Mouse (Mus musculus): Measurements from ENCODE around the gene Golm1. TPM values are rescaled to one million over a fixed set of nuclear protein-coding genes. Genes with fewer than 3 reads are reported as not detected.

The Golm1 gene
- polyA plus RNA-seq, 2 experiments, result 25.5 to 43.3 TPM

- Histone ChIP-seq H3K4me2 (ENCODE audit: low read depth) (no peak overlapping the region), H3K9me3 (ENCODE audit: control insufficient read depth, low read length) (no peaks in the 10 kb centered on the region), H3K9ac (replicated peaks) (no peak overlapping the region), H3K36me3 (replicated peaks; ENCODE audit: control insufficient read depth, insufficient read depth, low read depth) (peaks cover 37% of the 10 kb centered on the region), H3K4me3 (ENCODE audit: insufficient read depth in 1 of 2, low read depth in 2 of 2, low read length in 2 of 2) (no peak overlapping the region), H3K27me3 (ENCODE audit: control insufficient read depth, insufficient read depth, low read length) (no peaks in the 10 kb centered on the region), H3K4me1 (replicated peaks; ENCODE audit: control insufficient read depth in 2 of 2, insufficient read depth in 2 of 2, low read length in 1 of 2) (peaks cover 0 to 5% of the 10 kb centered on the region in 2 experiments; a peak in 2 of 4 replicates), H3K27ac (no peak overlapping the region)
- DNase-seq (ENCODE audit: low read depth in 3 of 3, low spot score in 3 of 3) (no peak), ATAC-seq (ENCODE audit: insufficient read depth) (no peak)
- WGBS (ENCODE audit: insufficient replicate concordance), result 87% methylated on average over 5 of the region's 5 CpGs
- TF ChIP-seq EP300 (IDR thresholded peaks at IDR 0.05; ENCODE audit: low read depth) (no peak), CTCF (IDR thresholded peaks at IDR 0.05; ENCODE audit: low read depth) (no peak)
These were observed 23.0 kb downstream of the Golm1 start for GRCm38 (mm10) chr13:59652651-59653050.

GRCm38 (mm10) chr13:59649781-59650180 is 25.8 kb downstream of the Golm1 start:
- Histone ChIP-seq H3K9ac (replicated peaks) (no peak overlapping the region), H3K4me3 (ENCODE audit: insufficient read depth in 1 of 2, low read depth in 2 of 2, low read length in 2 of 2) (no peak overlapping the region), H3K4me2 (ENCODE audit: low read depth) (no peak overlapping the region), H3K36me3 (replicated peaks; ENCODE audit: control insufficient read depth, insufficient read depth, low read depth) (peaks cover 39% of the 10 kb centered on the region), H3K27me3 (ENCODE audit: control insufficient read depth, insufficient read depth, low read length) (no peaks in the 10 kb centered on the region), H3K9me3 (ENCODE audit: control insufficient read depth, low read length) (no peaks in the 10 kb centered on the region), H3K4me1 (replicated peaks; ENCODE audit: control insufficient read depth in 2 of 2, insufficient read depth in 2 of 2, low read length in 1 of 2) (peaks cover 0 to 8% of the 10 kb centered on the region in 2 experiments; a peak in 2 of 4 replicates), H3K27ac (no peak overlapping the region)
- ATAC-seq (ENCODE audit: insufficient read depth), result no peak
- TF ChIP-seq CTCF (IDR thresholded peaks at IDR 0.05; ENCODE audit: low read depth) (no peak), EP300 (IDR thresholded peaks at IDR 0.05; ENCODE audit: low read depth) (no peak)
- WGBS (ENCODE audit: insufficient replicate concordance), result 65% methylated on average over 5 of the region's 5 CpGs
- DNase-seq (ENCODE audit: low read depth in 3 of 3, low spot score in 3 of 3), result no peak

DNA sequence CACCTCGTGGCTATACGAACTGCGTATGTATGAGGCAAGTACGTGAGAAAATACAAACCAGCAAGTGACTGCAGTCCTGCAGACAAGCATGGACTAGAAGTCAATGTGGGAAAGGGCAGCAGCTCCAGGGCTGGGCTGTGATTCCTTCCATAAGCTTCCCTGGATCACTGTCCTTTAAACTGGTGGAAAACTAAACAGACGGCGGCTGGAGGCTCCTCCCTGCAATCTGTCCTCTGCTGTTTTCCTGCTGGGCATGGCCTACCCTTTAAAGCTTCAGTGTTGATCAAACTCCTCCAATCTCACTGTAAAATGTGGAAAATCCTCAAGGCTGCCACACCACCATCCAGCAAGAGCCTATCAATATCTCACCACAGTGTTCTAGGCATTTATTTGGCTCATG is 27.0 kb downstream of the Golm1 start:
- no peak overlapping the region for H3K4me2 ChIP-seq (ENCODE audit: low read depth)
- no peaks in the 10 kb centered on the region for H3K27me3 ChIP-seq (ENCODE audit: control insufficient read depth, insufficient read depth, low read length)
- peaks cover 4 to 8% of the 10 kb centered on the region in 2 experiments; a peak in 3 of 4 replicates for H3K4me1 ChIP-seq (replicated peaks; ENCODE audit: control insufficient read depth in 2 of 2, insufficient read depth in 2 of 2, low read length in 1 of 2)
- H3K36me3 ChIP-seq (replicated peaks; ENCODE audit: control insufficient read depth, insufficient read depth, low read depth), result peaks cover 35% of the 10 kb centered on the region
- H3K4me3 ChIP-seq (ENCODE audit: insufficient read depth in 1 of 2, low read depth in 2 of 2, low read length in 2 of 2), result no peak overlapping the region
- WGBS (ENCODE audit: insufficient replicate concordance), result 92% methylated on average over 6 of the region's 6 CpGs
- H3K9ac ChIP-seq (replicated peaks), result no peak overlapping the region
- no peaks in the 10 kb centered on the region for H3K9me3 ChIP-seq (ENCODE audit: control insufficient read depth, low read length)
- no peak for TF ChIP-seq CTCF (IDR thresholded peaks at IDR 0.05; ENCODE audit: low read depth)
- no peak for TF ChIP-seq EP300 (IDR thresholded peaks at IDR 0.05; ENCODE audit: low read depth)
- no peak for DNase-seq (ENCODE audit: low read depth in 3 of 3, low spot score in 3 of 3)
- no peak for ATAC-seq (ENCODE audit: insufficient read depth)
- no peak overlapping the region for H3K27ac ChIP-seq

DNA sequence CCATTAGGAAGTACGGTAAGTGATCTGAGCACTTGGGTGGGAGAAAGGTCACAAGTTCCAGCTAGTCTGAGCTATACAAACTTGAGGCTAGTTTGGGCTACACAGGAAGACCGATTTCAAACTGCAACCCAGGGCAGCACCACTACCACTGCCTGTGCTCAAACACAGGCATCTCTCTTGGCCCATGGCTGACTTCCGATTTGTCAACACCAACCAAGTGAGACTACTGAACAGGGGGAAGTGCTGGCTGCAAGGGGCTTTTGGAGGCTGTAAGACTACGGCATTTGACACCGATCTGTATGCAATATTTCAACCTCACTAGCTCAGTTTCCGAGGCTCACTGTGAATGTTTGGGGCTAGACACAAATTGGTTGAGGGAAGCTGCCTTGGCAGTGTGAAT is 28.1 kb downstream of the Golm1 start:
- 81% methylated on average over 6 of the region's 6 CpGs for WGBS (ENCODE audit: insufficient replicate concordance)
- no peak for DNase-seq (ENCODE audit: low read depth in 3 of 3, low spot score in 3 of 3)
- no peaks in the 10 kb centered on the region for H3K27me3 ChIP-seq (ENCODE audit: control insufficient read depth, insufficient read depth, low read length)
- H3K4me2 ChIP-seq (ENCODE audit: low read depth), result no peak overlapping the region
- H3K27ac ChIP-seq, result no peak overlapping the region
- H3K4me1 ChIP-seq (replicated peaks; ENCODE audit: control insufficient read depth in 2 of 2, insufficient read depth in 2 of 2, low read length in 1 of 2), result peaks cover 14 to 17% of the 10 kb centered on the region in 2 experiments
- no peak overlapping the region for H3K4me3 ChIP-seq (ENCODE audit: insufficient read depth in 1 of 2, low read depth in 2 of 2, low read length in 2 of 2)
- no peaks in the 10 kb centered on the region for H3K9me3 ChIP-seq (ENCODE audit: control insufficient read depth, low read length)
- TF ChIP-seq EP300 (IDR thresholded peaks at IDR 0.05; ENCODE audit: low read depth), result no peak
- no peak for TF ChIP-seq CTCF (IDR thresholded peaks at IDR 0.05; ENCODE audit: low read depth)
- H3K36me3 ChIP-seq (replicated peaks; ENCODE audit: control insufficient read depth, insufficient read depth, low read depth), result peaks cover 28% of the 10 kb centered on the region
- no peak for ATAC-seq (ENCODE audit: insufficient read depth)
- no peak overlapping the region for H3K9ac ChIP-seq (replicated peaks)

- Histone ChIP-seq H3K4me1 (replicated peaks; ENCODE audit: control insufficient read depth in 2 of 2, insufficient read depth in 2 of 2, low read length in 1 of 2) (peaks cover 19 to 23% of the 10 kb centered on the region in 2 experiments), H3K27me3 (ENCODE audit: control insufficient read depth, insufficient read depth, low read length) (no peaks in the 10 kb centered on the region), H3K27ac (no peak overlapping the region), H3K4me2 (ENCODE audit: low read depth) (no peak overlapping the region), H3K9me3 (ENCODE audit: control insufficient read depth, low read length) (no peaks in the 10 kb centered on the region), H3K36me3 (replicated peaks; ENCODE audit: control insufficient read depth, insufficient read depth, low read depth) (peaks cover 28% of the 10 kb centered on the region), H3K9ac (replicated peaks) (no peak overlapping the region), H3K4me3 (ENCODE audit: insufficient read depth in 1 of 2, low read depth in 2 of 2, low read length in 2 of 2) (no peak overlapping the region)
- 83% methylated on average over 11 of the region's 11 CpGs for WGBS (ENCODE audit: insufficient replicate concordance)
- DNase-seq (ENCODE audit: low read depth in 3 of 3, low spot score in 3 of 3), result no peak
- ATAC-seq (ENCODE audit: insufficient read depth), result no peak
- TF ChIP-seq CTCF (IDR thresholded peaks at IDR 0.05; ENCODE audit: low read depth), result no peak
- TF ChIP-seq EP300 (IDR thresholded peaks at IDR 0.05; ENCODE audit: low read depth), result no peak
These were observed 28.9 kb downstream of the Golm1 start for GRCm38 (mm10) chr13:59646674-59647244.

Data from liver, embryonic 14.5 days (tissue).